Mouse (Mus musculus): ENCODE measurements around the gene Ankrd44.

DNA sequence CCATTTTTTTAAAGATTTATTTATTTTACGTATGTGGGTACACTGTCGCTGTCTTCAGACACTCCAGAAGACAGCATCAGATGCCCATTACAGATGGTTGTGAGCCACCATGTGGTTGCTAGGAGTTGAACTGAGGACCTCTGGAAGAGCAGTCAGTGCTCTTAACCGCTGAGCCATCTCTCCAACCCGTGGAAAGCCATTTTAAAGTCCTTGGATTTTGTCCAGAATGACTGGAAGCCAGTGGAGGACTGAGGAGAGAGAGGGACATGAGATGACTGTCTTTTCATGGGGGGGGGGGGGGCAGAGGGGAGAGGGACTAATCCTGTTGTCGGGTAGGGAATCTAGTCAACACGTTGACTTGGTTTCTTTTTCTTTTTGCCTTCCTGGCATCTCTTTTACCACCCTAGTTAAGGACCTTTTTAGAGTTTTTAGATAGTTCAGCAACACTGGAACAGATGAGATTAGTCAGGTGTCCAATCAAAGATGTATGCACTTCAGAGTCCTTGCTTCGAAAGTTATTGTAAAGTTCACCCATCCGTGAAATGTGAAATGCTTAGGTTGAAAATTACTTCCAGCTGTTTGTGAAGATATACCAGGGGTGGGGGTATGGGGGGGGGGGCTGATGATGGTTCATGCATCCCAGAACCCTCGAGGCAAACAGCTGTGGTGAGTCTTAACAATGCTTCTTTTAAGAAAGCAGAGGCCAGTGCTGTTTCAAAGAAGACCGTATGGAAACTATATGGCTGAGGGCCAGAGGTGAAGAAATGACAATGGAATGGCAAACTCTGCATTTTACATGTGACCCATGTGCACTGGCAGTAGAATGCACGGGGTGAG, 39.2 kb upstream of the Ankrd44 start:
- peak in 1 of 2 experiments; percentile 28; a peak in 2 of 4 replicates for TF ChIP-seq CTCF (conservative IDR thresholded peaks at IDR 0.05 in 1 of 2, IDR thresholded peaks at IDR 0.05 in 1 of 2; ENCODE audit: low read depth in 2 of 2, low read length in 2 of 2)
- TF ChIP-seq BHLHE40 (IDR thresholded peaks at IDR 0.05; ENCODE audit: low read depth, low read length) = no peak
- TF ChIP-seq ELF1 (IDR thresholded peaks at IDR 0.05; ENCODE audit: low read depth, low read length) = no peak
- TF ChIP-seq POLR2A (IDR thresholded peaks at IDR 0.05; ENCODE audit: low read depth, low read length) = no peak
- no peak for TF ChIP-seq MXI1 (IDR thresholded peaks at IDR 0.05; ENCODE audit: low read depth, low read length)
- no peak for TF ChIP-seq MAFK (IDR thresholded peaks at IDR 0.05; ENCODE audit: insufficient replicate concordance, low read length)
- no peak for TF ChIP-seq NELFE (IDR thresholded peaks at IDR 0.05; ENCODE audit: low read depth, low read length)
- no peak for TF ChIP-seq JUND (conservative IDR thresholded peaks at IDR 0.05; ENCODE audit: low read depth, low read length)
- no peak for TF ChIP-seq ZC3H11A (IDR thresholded peaks at IDR 0.05; ENCODE audit: low read depth, low read length)

All from CH12.LX (cell line).